Mouse (Mus musculus) hindbrain, embryonic 15.5 days (tissue): ENCODE data around the gene Csmd2. TPM values are rescaled to one million over a fixed set of nuclear protein-coding genes. Genes with fewer than 3 reads are reported as not detected.

ENCODE experiments used
- ATAC-seq: fragments of 200-750 bp; cut with Nextera tagmentation; 2 replicates; pipeline ENCODE4 v1.8.0; 2017; ENCODE audit warnings: low read depth, moderate number of reproducible peaks, moderate TSS enrichment; ENCODE audit not compliant: low FRiP score
- H3K27ac ChIP-seq: fragments of 300-500 bp; sonication (generic); replicated peaks from 2 replicates; pipeline ENCODE4 v1.5.1; 2015; ENCODE audit warnings: mild to moderate bottlenecking, inconsistent platforms
- H3K27me3 ChIP-seq: fragments of 300-500 bp; sonication (generic); 2 replicates; pipeline ENCODE4 v1.6.1; 2015; ENCODE audit warnings: control low read depth, inconsistent platforms
- H3K36me3 ChIP-seq: fragments of 300-500 bp; sonication (generic); 2 replicates; pipeline ENCODE4 v1.6.1; 2015; ENCODE audit warnings: control low read depth, inconsistent platforms
- H3K4me1 ChIP-seq: fragments of 300-500 bp; sonication (generic); replicated peaks from 2 replicates; pipeline ENCODE4 v1.6.1; 2015; ENCODE audit warnings: control low read depth, inconsistent platforms
- H3K4me2 ChIP-seq: fragments of 300-500 bp; sonication (generic); 2 replicates; pipeline ENCODE4 v1.6.1; 2015; ENCODE audit warnings: moderate library complexity, mild to moderate bottlenecking, inconsistent platforms
- H3K4me3 ChIP-seq: fragments of 300-500 bp; sonication (generic); 2 replicates; pipeline ENCODE4 v1.5.1; 2015; ENCODE audit warnings: mild to moderate bottlenecking, inconsistent platforms
- H3K9ac ChIP-seq: fragments of 300-500 bp; sonication (generic); 2 replicates; pipeline ENCODE4 v1.6.1; 2015; ENCODE audit warnings: inconsistent platforms
- H3K9me3 ChIP-seq: fragments of 300-500 bp; sonication (generic); 2 replicates; pipeline ENCODE4 v1.6.1; 2016; ENCODE audit warnings: control low read depth, inconsistent platforms
- WGBS: fragments of 180-500 bp; shearing (Covaris S2); methylation state at CpG from one replicate; pipeline ENCODE4 v1.1.7; 2015; 5-methylcytosine and 5-hydroxymethylcytosine counted together
- polyA plus RNA-seq: library from polyadenylated mRNA; unstranded; fragments of >200 nt; fragmentation: Nextera tagmentation; extraction: Ambion mirVana; gene quantifications from 2 replicates; pipeline ENCODE4 v1.2.1, GENCODE M21; 2015

Gene Csmd2
- polyA plus RNA-seq, 1 experiment from 2014 or later = 13.0 TPM

- H3K27ac ChIP-seq = no peak overlapping the region
- no peaks in the 10 kb centered on the region for H3K9me3 ChIP-seq
- no peaks in the 10 kb centered on the region for H3K4me1 ChIP-seq
- no peak overlapping the region for H3K4me3 ChIP-seq
- peak; percentile 11; the same call in 1 of the 2 replicates for ATAC-seq
- no peak overlapping the region for H3K9ac ChIP-seq
- no peaks in the 10 kb centered on the region for H3K27me3 ChIP-seq
- 70% methylated on average over 5 of the region's 5 CpGs for WGBS
- peaks cover 17% of the 10 kb centered on the region for H3K36me3 ChIP-seq
- H3K4me2 ChIP-seq = no peak overlapping the region
These were observed 386.4 kb downstream of the Csmd2 start for GRCm38 (mm10) chr4:128374051-128374450.

GRCm38 (mm10) chr4:128378946-128379345 is 391.3 kb downstream of the Csmd2 start:
- H3K4me1 ChIP-seq = no peaks in the 10 kb centered on the region
- H3K4me2 ChIP-seq = no peak overlapping the region
- H3K27ac ChIP-seq = no peak overlapping the region
- ATAC-seq = no peak
- H3K27me3 ChIP-seq = no peaks in the 10 kb centered on the region
- H3K36me3 ChIP-seq = peaks cover 16% of the 10 kb centered on the region
- H3K9me3 ChIP-seq = no peaks in the 10 kb centered on the region
- H3K4me3 ChIP-seq = no peak overlapping the region
- 79% methylated on average over 2 of the region's 2 CpGs for WGBS
- H3K9ac ChIP-seq = no peak overlapping the region

GRCm38 (mm10) chr4:128381331-128381730 is 393.7 kb downstream of the Csmd2 start:
- Histone ChIP-seq H3K27ac (no peak overlapping the region), H3K36me3 (peaks cover 20% of the 10 kb centered on the region), H3K4me2 (no peak overlapping the region), H3K9ac (no peak overlapping the region), H3K4me3 (no peak overlapping the region), H3K9me3 (no peaks in the 10 kb centered on the region), H3K27me3 (no peaks in the 10 kb centered on the region), H3K4me1 (no peaks in the 10 kb centered on the region)
- no peak for ATAC-seq
- WGBS = 70% methylated on average over 6 of the region's 6 CpGs

- H3K4me1 ChIP-seq = no peaks in the 10 kb centered on the region
- 95% methylated on average over 7 of the region's 7 CpGs for WGBS
- H3K27ac ChIP-seq = no peak overlapping the region
- H3K27me3 ChIP-seq = no peaks in the 10 kb centered on the region
- H3K9ac ChIP-seq = no peak overlapping the region
- H3K4me2 ChIP-seq = no peak overlapping the region
- no peaks in the 10 kb centered on the region for H3K9me3 ChIP-seq
- ATAC-seq = no peak
- peaks cover 25% of the 10 kb centered on the region for H3K36me3 ChIP-seq
- H3K4me3 ChIP-seq = no peak overlapping the region
These were observed 396.1 kb downstream of the Csmd2 start for GRCm38 (mm10) chr4:128383800-128384199.

- no peak overlapping the region for H3K9ac ChIP-seq
- H3K9me3 ChIP-seq = no peaks in the 10 kb centered on the region
- 92% methylated on average over 5 of the region's 5 CpGs for WGBS
- ATAC-seq = no peak
- no peak overlapping the region for H3K27ac ChIP-seq
- H3K36me3 ChIP-seq = peaks cover 22% of the 10 kb centered on the region
- no peak overlapping the region for H3K4me2 ChIP-seq
- no peaks in the 10 kb centered on the region for H3K4me1 ChIP-seq
- no peaks in the 10 kb centered on the region for H3K27me3 ChIP-seq
- H3K4me3 ChIP-seq = no peak overlapping the region
These were observed 403.8 kb downstream of the Csmd2 start for GRCm38 (mm10) chr4:128391484-128391883.

GRCm38 (mm10) chr4:128392279-128392678 is 404.6 kb downstream of the Csmd2 start:
- Histone ChIP-seq H3K4me1 (0 out of 2 replicates have a peak, but pooled peaks cover 2% of the 10 kb centered on the region), H3K27me3 (no peaks in the 10 kb centered on the region), H3K4me3 (no peak overlapping the region), H3K9me3 (no peaks in the 10 kb centered on the region), H3K9ac (no peak overlapping the region), H3K27ac (no peak overlapping the region), H3K36me3 (peaks cover 19% of the 10 kb centered on the region), H3K4me2 (no peak overlapping the region)
- no peak for ATAC-seq
- 20% methylated on average over 3 of the region's 3 CpGs for WGBS

GRCm38 (mm10) chr4:128393864-128394263 is 406.2 kb downstream of the Csmd2 start:
- no peaks in the 10 kb centered on the region for H3K9me3 ChIP-seq
- H3K4me2 ChIP-seq = no peak overlapping the region
- no peak for ATAC-seq
- H3K27me3 ChIP-seq = no peaks in the 10 kb centered on the region
- WGBS = 93% methylated on average over 4 of the region's 4 CpGs
- no peak overlapping the region for H3K4me3 ChIP-seq
- H3K36me3 ChIP-seq = peaks cover 17% of the 10 kb centered on the region
- no peak overlapping the region for H3K27ac ChIP-seq
- H3K9ac ChIP-seq = no peak overlapping the region
- 0 out of 2 replicates have a peak, but pooled peaks cover 5% of the 10 kb centered on the region for H3K4me1 ChIP-seq

GRCm38 (mm10) chr4:128396616-128397015 is 409.0 kb downstream of the Csmd2 start:
- Histone ChIP-seq H3K9ac (no peak overlapping the region), H3K4me3 (no peak overlapping the region), H3K27ac (no peak overlapping the region), H3K9me3 (no peaks in the 10 kb centered on the region), H3K4me2 (no peak overlapping the region), H3K27me3 (no peaks in the 10 kb centered on the region), H3K36me3 (peaks cover 18% of the 10 kb centered on the region), H3K4me1 (0 out of 2 replicates have a peak, but pooled peaks cover 9% of the 10 kb centered on the region)
- 67% methylated on average over 5 of the region's 5 CpGs for WGBS
- no peak for ATAC-seq

- Histone ChIP-seq H3K4me2 (no peak overlapping the region), H3K9ac (no peak overlapping the region), H3K4me1 (0 out of 2 replicates have a peak, but pooled peaks cover 9% of the 10 kb centered on the region), H3K9me3 (no peaks in the 10 kb centered on the region), H3K27ac (no peak overlapping the region; the same call in 1 of the 2 replicates), H3K4me3 (no peak overlapping the region), H3K36me3 (peaks cover 19% of the 10 kb centered on the region; the same call in 1 of the 2 replicates), H3K27me3 (no peaks in the 10 kb centered on the region)
- no peak for ATAC-seq
- WGBS = 63% methylated on average over 7 of the region's 7 CpGs
These were observed 410.1 kb downstream of the Csmd2 start for GRCm38 (mm10) chr4:128397804-128398203.

- Histone ChIP-seq H3K27ac (no peak overlapping the region; the same call in 1 of the 2 replicates), H3K9ac (no peak overlapping the region), H3K9me3 (no peaks in the 10 kb centered on the region), H3K4me3 (no peak overlapping the region), H3K4me1 (0 out of 2 replicates have a peak, but pooled peaks cover 9% of the 10 kb centered on the region), H3K27me3 (no peaks in the 10 kb centered on the region), H3K4me2 (no peak overlapping the region), H3K36me3 (peaks cover 24% of the 10 kb centered on the region; the same call in 1 of the 2 replicates)
- 71% methylated on average over 7 of the region's 7 CpGs for WGBS
- ATAC-seq = no peak
These were observed 411.3 kb downstream of the Csmd2 start for GRCm38 (mm10) chr4:128398948-128399347.

- no peak overlapping the region for H3K9ac ChIP-seq
- no peak for ATAC-seq
- WGBS = 77% methylated on average over 6 of the region's 6 CpGs
These were observed 412.4 kb downstream of the Csmd2 start for GRCm38 (mm10) chr4:128400016-128400415.

GRCm38 (mm10) chr4:128401591-128401990 is 413.9 kb downstream of the Csmd2 start:
- H3K4me3 ChIP-seq = no peak overlapping the region
- WGBS = 61% methylated on average over 3 of the region's 3 CpGs
- 0 out of 2 replicates have a peak, but pooled peaks cover 9% of the 10 kb centered on the region for H3K4me1 ChIP-seq
- no peak overlapping the region for H3K9ac ChIP-seq
- H3K36me3 ChIP-seq = peaks cover 16% of the 10 kb centered on the region; the same call in 1 of the 2 replicates
- no peaks in the 10 kb centered on the region for H3K27me3 ChIP-seq
- H3K4me2 ChIP-seq = no peak overlapping the region
- H3K27ac ChIP-seq = peak overlapping the region; percentile 4; the same call in 1 of the 2 replicates
- no peaks in the 10 kb centered on the region for H3K9me3 ChIP-seq
- ATAC-seq = no peak

More at GRCm38 (mm10) chr4:128400016-128400415, 412.4 kb downstream of the Csmd2 start:
- Histone ChIP-seq H3K27ac (no peak overlapping the region), H3K4me3 (no peak overlapping the region), H3K9me3 (no peaks in the 10 kb centered on the region), H3K4me1 (0 out of 2 replicates have a peak, but pooled peaks cover 9% of the 10 kb centered on the region), H3K4me2 (no peak overlapping the region), H3K27me3 (no peaks in the 10 kb centered on the region), H3K36me3 (peaks cover 16% of the 10 kb centered on the region; the same call in 1 of the 2 replicates)

GRCm38 (mm10) chr4:128402706-128403105 is 415.0 kb downstream of the Csmd2 start:
- Histone ChIP-seq H3K9me3 (no peaks in the 10 kb centered on the region), H3K36me3 (peaks cover 16% of the 10 kb centered on the region; the same call in 1 of the 2 replicates), H3K4me1 (peaks cover 14% of the 10 kb centered on the region; the same call in 1 of the 2 replicates), H3K27me3 (no peaks in the 10 kb centered on the region), H3K27ac (no peak overlapping the region), H3K4me3 (no peak overlapping the region), H3K9ac (no peak overlapping the region), H3K4me2 (no peak overlapping the region)
- no peak for ATAC-seq
- 78% methylated on average over 1 of the region's 1 CpGs for WGBS
